Mouse (Mus musculus): ENCODE data around the gene Zfp423. TPM values are rescaled to one million over a fixed set of nuclear protein-coding genes. Genes with fewer than 3 reads are reported as not detected.

The Zfp423 gene
- polyA plus RNA-seq, 1 experiment from 2014 or later = 39.2 TPM

DNA sequence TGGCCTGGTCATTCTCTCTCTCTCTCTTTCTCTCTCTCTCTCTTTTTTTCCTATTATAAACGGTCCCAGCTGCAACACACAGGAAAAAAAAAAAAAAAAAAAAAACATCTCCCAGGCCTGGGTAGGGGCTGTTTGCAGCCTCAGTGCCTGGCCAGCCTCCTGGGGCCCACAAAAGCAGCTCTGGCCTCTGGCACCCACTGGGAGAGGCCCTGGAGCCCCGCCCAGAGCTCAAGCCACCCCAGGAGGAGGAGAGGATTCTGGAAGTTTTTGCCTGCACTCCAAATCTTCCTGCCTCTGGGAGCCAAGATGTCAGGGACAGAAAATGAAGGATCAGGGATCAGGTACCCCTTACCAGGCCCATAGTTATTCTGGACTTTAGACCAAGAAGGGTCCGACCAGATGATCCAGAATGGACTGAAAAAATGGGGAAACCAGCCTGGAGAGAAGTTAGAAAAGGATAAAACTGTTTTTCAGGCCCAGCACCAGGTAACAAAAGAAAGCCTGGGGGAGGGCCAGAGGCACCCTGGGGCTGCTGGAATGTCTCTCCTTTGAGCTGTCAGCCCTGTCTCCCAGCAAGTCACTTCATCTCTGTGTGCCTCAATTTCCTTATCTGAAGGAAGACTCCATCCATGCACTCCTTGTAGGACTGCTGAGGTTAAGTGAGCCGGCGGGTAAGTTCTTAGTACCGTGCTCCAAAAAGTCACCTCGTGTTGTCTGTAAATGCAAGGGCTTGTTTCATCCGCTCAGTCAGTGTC lies 8.6 kb upstream of the Zfp423 start:
- Histone ChIP-seq H3K36me3 (ENCODE audit: control insufficient read depth, insufficient read depth, low read length) (no peaks in the 10 kb centered on the region), H3K4me3 (ENCODE audit: low read depth, low read length) (no peak overlapping the region), H3K9me3 (ENCODE audit: control insufficient read depth, low read length) (no peaks in the 10 kb centered on the region), H3K27ac (replicated peaks; ENCODE audit: low read depth, low read length) (peak overlapping the region; percentile 43; the same call in 1 of the 2 replicates), H3K9ac (ENCODE audit: low read length) (peak overlapping the region; percentile 18), H3K27me3 (ENCODE audit: control insufficient read depth, insufficient read depth, low read length) (no peaks in the 10 kb centered on the region), H3K4me2 (ENCODE audit: low read depth, severe bottlenecking) (no peak overlapping the region), H3K4me1 (ENCODE audit: control insufficient read depth, insufficient read depth, low read length) (peaks cover 11% of the 10 kb centered on the region)
- DNase-seq (ENCODE audit: low spot score) = no peak
- ATAC-seq (ENCODE audit: insufficient number of reproducible peaks, low FRiP score, low TSS enrichment, low read depth) = no peak
- 41% methylated on average over 8 of the region's 8 CpGs for WGBS

DNA sequence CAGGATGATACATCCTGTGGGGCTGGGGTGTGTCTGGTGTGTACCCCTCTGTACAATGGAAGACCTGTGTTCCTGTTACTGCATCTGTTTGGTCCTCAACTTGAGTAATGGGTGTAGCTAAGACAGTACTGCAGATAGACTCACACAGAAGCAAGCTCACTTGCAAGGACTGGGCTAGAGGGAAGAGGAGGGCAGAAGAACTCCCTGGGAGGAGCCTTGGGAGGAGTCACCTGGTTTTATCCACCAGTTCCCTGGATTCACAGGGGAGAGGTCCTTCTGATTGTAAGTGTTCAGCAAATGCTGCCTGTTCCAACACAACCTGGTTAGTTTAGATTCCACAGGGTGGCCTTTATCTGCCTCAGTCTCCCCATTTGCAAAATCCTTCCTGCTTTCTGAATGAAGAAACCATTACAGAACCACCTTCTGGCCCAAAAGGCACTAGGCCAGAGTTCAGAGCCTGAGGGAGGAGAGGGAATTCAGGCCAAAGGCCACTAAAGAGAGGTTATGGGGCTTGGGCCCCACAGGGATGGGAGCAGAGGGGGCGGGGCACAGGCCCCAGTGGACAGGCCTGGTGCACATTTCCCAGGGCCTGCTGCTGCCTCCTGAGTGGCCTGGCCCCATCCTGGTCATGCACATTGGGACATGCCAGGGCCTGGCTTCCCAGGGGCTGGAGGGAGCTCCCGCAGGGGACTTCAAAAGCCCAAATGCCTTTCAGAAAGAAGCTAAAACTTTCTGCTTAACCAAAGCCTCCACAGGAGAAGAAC lies 7.8 kb upstream of the Zfp423 start:
- H3K4me2 ChIP-seq (ENCODE audit: low read depth, severe bottlenecking) = 0 out of 2 replicates have a peak overlapping the region, but pooled peaks have one; percentile 13
- peak; percentile 31 for DNase-seq (ENCODE audit: low spot score)
- H3K36me3 ChIP-seq (ENCODE audit: control insufficient read depth, insufficient read depth, low read length) = no peaks in the 10 kb centered on the region
- H3K27ac ChIP-seq (replicated peaks; ENCODE audit: low read depth, low read length) = peak overlapping the region; percentile 43; the same call in 1 of the 2 replicates
- no peaks in the 10 kb centered on the region for H3K27me3 ChIP-seq (ENCODE audit: control insufficient read depth, insufficient read depth, low read length)
- peak overlapping the region; percentile 18 for H3K9ac ChIP-seq (ENCODE audit: low read length)
- H3K4me3 ChIP-seq (ENCODE audit: low read depth, low read length) = no peak overlapping the region
- peaks cover 15% of the 10 kb centered on the region for H3K4me1 ChIP-seq (ENCODE audit: control insufficient read depth, insufficient read depth, low read length)
- 17% methylated on average over 2 of the region's 2 CpGs for WGBS
- ATAC-seq (ENCODE audit: insufficient number of reproducible peaks, low FRiP score, low TSS enrichment, low read depth) = no peak
- H3K9me3 ChIP-seq (ENCODE audit: control insufficient read depth, low read length) = no peaks in the 10 kb centered on the region

DNA sequence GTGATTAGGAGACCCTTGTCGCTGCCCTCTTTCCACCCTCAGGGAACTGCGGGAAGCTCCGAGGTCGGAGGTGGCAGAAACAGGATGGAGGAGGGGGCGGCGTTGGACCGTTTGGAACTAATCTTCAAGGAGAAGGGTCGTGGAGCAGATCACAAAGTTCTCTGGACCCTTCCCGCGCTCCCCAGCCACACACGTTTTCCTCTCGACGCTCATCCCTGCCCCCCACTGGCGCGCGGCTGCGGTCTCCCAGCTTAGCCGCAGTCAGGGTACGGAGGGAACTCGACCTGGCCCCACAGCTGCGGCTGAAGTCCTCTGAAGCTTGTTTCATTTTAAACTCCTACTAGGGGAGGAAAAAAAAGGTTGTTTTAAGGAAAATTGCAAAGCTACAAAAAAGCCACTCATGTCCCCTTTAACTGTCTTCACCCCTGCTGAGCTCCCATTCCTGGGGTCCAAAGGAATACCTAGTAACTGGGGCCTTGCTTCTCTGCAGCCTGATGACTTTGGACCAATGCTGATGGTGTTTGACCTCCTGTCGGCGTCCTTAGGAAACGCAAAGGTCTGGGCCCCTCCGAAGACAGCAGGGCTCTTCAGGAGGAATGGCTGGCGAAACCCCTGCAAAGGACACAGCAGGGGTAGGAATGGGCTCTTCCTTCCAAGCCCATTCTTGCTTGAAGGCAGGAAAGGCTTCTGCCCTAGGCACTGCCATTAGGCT lies 3.3 kb upstream of the Zfp423 start:
- peak overlapping the region; percentile 66 for H3K9ac ChIP-seq (ENCODE audit: low read length)
- 0 out of 2 replicates have a peak overlapping the region, but pooled peaks have one; percentile 47 for H3K27ac ChIP-seq (replicated peaks; ENCODE audit: low read depth, low read length)
- ATAC-seq (ENCODE audit: insufficient number of reproducible peaks, low FRiP score, low TSS enrichment, low read depth) (no peak), DNase-seq (ENCODE audit: low spot score) (peak; percentile 54)
- peak overlapping the region; percentile 95 for H3K4me3 ChIP-seq (ENCODE audit: low read depth, low read length)
- H3K9me3 ChIP-seq (ENCODE audit: control insufficient read depth, low read length) = no peaks in the 10 kb centered on the region
- peaks cover 29% of the 10 kb centered on the region for H3K4me1 ChIP-seq (ENCODE audit: control insufficient read depth, insufficient read depth, low read length)
- peaks cover 5% of the 10 kb centered on the region for H3K27me3 ChIP-seq (ENCODE audit: control insufficient read depth, insufficient read depth, low read length)
- 3% methylated on average over 26 of the region's 26 CpGs for WGBS
- H3K36me3 ChIP-seq (ENCODE audit: control insufficient read depth, insufficient read depth, low read length) = no peaks in the 10 kb centered on the region
- peak overlapping the region; percentile 94 for H3K4me2 ChIP-seq (ENCODE audit: low read depth, severe bottlenecking)

DNA sequence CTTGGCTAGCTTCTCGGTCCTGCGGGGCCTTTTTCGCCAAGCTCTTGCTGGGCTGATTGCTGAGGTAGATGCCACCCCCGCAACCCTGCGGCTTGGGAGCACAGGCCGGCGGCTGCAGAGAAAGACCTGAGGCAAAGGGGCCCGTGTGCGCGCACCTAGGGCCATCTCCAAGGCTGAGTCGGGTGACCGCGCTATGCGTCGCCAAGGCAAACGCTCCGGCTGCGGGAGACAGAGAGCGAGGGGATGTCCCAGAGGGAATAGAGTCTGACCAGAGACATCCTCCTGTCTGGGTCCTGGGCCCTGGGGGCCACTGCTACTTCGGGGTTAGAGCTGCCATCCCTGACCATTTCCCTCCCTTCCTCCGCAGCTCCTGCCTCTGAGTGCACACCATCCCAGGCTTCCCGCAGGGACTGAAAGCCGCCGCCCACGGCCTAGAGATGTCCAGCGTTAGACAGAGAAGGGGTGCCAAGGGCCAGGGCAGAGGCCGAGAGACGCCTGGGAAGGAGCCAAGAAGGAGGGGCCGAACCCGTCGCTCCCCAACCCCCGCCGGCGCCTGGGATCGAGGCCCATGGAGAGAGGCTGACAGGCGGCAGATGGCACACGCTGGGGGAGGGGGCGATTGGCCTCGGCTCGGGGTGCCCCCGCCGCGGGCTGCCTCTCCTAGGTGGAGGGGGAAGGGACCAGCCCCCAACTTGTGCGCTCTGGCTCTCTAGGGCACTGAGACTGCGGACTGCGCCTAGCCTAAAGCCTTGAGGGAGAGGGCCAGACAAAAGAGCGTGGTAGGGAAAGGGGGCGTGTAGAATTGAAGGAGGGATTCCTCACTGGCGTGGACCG lies 2.5 kb upstream of the Zfp423 start:
- Histone ChIP-seq H3K4me3 (ENCODE audit: low read depth, low read length) (peak overlapping the region; percentile 95), H3K9me3 (ENCODE audit: control insufficient read depth, low read length) (no peaks in the 10 kb centered on the region), H3K36me3 (ENCODE audit: control insufficient read depth, insufficient read depth, low read length) (no peaks in the 10 kb centered on the region), H3K4me1 (ENCODE audit: control insufficient read depth, insufficient read depth, low read length) (peaks cover 27% of the 10 kb centered on the region), H3K9ac (ENCODE audit: low read length) (peak overlapping the region; percentile 66), H3K27me3 (ENCODE audit: control insufficient read depth, insufficient read depth, low read length) (peaks cover 5% of the 10 kb centered on the region), H3K27ac (replicated peaks; ENCODE audit: low read depth, low read length) (no peak overlapping the region), H3K4me2 (ENCODE audit: low read depth, severe bottlenecking) (peak overlapping the region; percentile 94)
- DNase-seq (ENCODE audit: low spot score) (peak; percentile 74), ATAC-seq (ENCODE audit: insufficient number of reproducible peaks, low FRiP score, low TSS enrichment, low read depth) (no peak)
- under 1% methylated on average over 49 of the region's 50 CpGs for WGBS

DNA sequence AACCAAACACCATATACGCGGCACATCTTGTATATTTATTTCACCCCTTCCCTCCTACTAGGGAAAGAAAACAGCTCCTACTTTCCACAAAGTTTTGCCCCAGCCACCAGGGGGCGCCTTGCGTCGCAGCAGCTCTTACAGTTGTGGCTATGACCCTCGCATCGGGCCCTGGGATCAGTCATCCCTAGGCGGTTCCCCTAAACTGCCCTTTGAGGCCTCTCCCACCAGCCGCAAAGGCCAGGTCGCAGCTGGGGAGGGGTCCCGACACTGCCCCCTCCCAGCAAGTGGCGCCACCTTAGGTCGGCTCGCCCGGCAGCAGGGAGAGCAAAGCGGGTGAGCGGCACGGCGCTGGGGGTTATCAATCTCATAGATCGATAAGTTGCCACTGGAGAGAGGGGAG lies 1.7 kb upstream of the Zfp423 start:
- no peak overlapping the region for H3K27ac ChIP-seq (replicated peaks; ENCODE audit: low read depth, low read length)
- H3K4me2 ChIP-seq (ENCODE audit: low read depth, severe bottlenecking) = peak overlapping the region; percentile 94
- ATAC-seq (ENCODE audit: insufficient number of reproducible peaks, low FRiP score, low TSS enrichment, low read depth) (no peak), DNase-seq (ENCODE audit: low spot score) (peak; percentile 79)
- peaks cover 32% of the 10 kb centered on the region for H3K4me1 ChIP-seq (ENCODE audit: control insufficient read depth, insufficient read depth, low read length)
- H3K27me3 ChIP-seq (ENCODE audit: control insufficient read depth, insufficient read depth, low read length) = peaks cover 5% of the 10 kb centered on the region
- H3K36me3 ChIP-seq (ENCODE audit: control insufficient read depth, insufficient read depth, low read length) = no peaks in the 10 kb centered on the region
- WGBS = under 1% methylated on average over 20 of the region's 20 CpGs
- H3K9ac ChIP-seq (ENCODE audit: low read length) = peak overlapping the region; percentile 66; the same call in 1 of the 2 replicates
- no peaks in the 10 kb centered on the region for H3K9me3 ChIP-seq (ENCODE audit: control insufficient read depth, low read length)
- H3K4me3 ChIP-seq (ENCODE audit: low read depth, low read length) = peak overlapping the region; percentile 95

DNA sequence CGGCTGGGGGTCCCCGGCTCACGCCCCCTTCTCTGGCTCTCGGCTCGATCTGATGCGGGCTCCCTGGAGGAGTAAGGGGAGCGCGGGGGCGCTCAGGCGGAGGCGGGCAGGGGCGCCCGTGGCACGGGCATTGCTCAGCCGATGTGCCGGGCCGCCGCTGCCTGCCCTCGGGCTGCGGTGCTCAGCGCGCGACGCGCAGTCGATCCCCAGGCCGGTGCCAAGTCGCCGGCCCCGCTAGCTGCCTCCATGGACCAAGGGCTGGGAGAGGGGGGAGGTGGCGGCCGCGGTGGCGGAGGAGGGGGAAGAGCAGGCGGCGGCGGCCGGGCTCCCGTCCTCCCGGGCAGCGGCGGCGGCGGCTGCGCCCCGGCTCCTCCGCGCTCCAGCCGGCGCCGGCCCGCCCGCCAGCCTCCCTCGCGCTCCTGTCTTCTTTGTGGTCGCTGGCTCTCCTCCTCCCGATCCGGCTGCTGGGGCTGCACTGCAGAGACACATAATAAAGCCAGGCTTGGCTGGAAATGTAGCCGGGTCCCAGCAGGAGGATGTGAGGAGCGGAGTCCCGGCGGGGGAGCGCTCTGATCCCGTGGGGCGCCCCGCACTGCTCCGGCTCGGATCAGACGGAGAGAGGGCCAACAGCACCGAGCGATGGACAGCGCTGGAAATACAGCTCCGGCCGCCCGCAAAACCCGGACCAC lies 810 bp upstream of the Zfp423 start:
- DNase-seq (ENCODE audit: low spot score) = peak; percentile 87
- H3K36me3 ChIP-seq (ENCODE audit: control insufficient read depth, insufficient read depth, low read length) = no peaks in the 10 kb centered on the region
- H3K27ac ChIP-seq (replicated peaks; ENCODE audit: low read depth, low read length) = peak overlapping the region; percentile 99
- H3K4me2 ChIP-seq (ENCODE audit: low read depth, severe bottlenecking) = peak overlapping the region; percentile 94
- peak overlapping the region; percentile 99 for H3K9ac ChIP-seq (ENCODE audit: low read length)
- under 1% methylated on average over 53 of the region's 76 CpGs for WGBS
- no peaks in the 10 kb centered on the region for H3K9me3 ChIP-seq (ENCODE audit: control insufficient read depth, low read length)
- peak; percentile 32; the same call in 1 of the 2 replicates for ATAC-seq (ENCODE audit: insufficient number of reproducible peaks, low FRiP score, low TSS enrichment, low read depth)
- peak overlapping the region; percentile 95 for H3K4me3 ChIP-seq (ENCODE audit: low read depth, low read length)
- H3K4me1 ChIP-seq (ENCODE audit: control insufficient read depth, insufficient read depth, low read length) = peaks cover 32% of the 10 kb centered on the region
- H3K27me3 ChIP-seq (ENCODE audit: control insufficient read depth, insufficient read depth, low read length) = peaks cover 5% of the 10 kb centered on the region

DNA sequence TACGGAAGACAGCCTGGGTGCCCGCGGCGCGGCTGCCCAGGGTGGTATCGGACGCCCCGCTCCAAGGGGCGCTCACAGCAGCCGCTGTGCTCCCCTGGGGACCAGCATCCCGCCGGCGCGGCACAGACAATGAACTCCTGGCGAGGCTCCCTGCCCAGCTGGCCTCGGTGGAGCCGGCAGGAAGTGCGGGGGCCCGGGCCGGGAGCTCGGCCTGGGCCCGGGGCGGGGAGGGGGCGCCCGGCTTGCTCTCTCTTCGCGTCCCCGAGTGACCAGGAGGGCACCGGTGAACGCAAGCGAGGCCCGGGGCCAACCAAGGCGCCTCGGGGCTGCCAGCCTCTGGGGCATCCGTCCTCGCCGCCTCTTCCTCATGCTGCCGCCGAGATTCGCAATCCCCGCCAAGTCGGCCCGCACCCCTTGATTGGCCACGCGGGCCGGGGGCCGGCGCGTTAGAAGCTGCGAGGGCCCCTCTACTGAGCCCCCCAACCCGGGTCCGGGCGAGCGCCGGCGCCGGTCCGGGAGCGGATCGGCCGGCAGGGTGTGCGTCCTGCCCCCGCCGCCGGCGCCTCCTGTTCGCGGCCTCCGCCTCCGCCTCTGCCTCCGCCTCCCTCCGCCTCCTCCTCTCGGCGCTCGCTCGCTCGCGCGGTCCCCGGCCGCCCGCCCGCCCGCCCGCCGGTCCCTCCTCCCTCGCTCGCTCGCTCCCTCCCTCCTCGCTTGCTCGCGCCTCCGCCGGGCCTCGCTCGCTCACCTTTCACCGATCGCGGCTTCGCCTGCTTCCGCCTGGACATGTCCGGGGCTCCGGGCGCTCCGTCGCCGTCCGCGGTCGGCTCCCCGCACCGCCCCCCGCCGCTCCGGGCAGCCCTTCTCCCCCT lies 710 bp downstream of the Zfp423 start:
- DNase-seq (ENCODE audit: low spot score) = peak; percentile 73
- peak overlapping the region; percentile 95 for H3K4me3 ChIP-seq (ENCODE audit: low read depth, low read length)
- peaks cover 35% of the 10 kb centered on the region for H3K4me1 ChIP-seq (ENCODE audit: control insufficient read depth, insufficient read depth, low read length)
- peak overlapping the region; percentile 99 for H3K27ac ChIP-seq (replicated peaks; ENCODE audit: low read depth, low read length)
- peaks cover 5% of the 10 kb centered on the region for H3K27me3 ChIP-seq (ENCODE audit: control insufficient read depth, insufficient read depth, low read length)
- H3K36me3 ChIP-seq (ENCODE audit: control insufficient read depth, insufficient read depth, low read length) = no peaks in the 10 kb centered on the region
- peak overlapping the region; percentile 94 for H3K4me2 ChIP-seq (ENCODE audit: low read depth, severe bottlenecking)
- no peaks in the 10 kb centered on the region for H3K9me3 ChIP-seq (ENCODE audit: control insufficient read depth, low read length)
- H3K9ac ChIP-seq (ENCODE audit: low read length) = peak overlapping the region; percentile 99
- ATAC-seq (ENCODE audit: insufficient number of reproducible peaks, low FRiP score, low TSS enrichment, low read depth) = peak; percentile 44; the same call in 1 of the 2 replicates
- 1% methylated on average over 92 of the region's 115 CpGs for WGBS
